Mouse (Mus musculus): Measurements from ENCODE around the gene Kctd20. TPM values are rescaled to one million over a fixed set of nuclear protein-coding genes. Genes with fewer than 3 reads are reported as not detected.

Kctd20 gene
- polyA plus RNA-seq, 1 experiment from 2014 or later, result 111 TPM

Other genes starting within 250 kb of the Kctd20 start
- gene AC170998.1, start 225.9 kb upstream of the Kctd20 start, polyA plus RNA-seq (2016; fragmentation: Nextera tagmentation; extraction: Ambion mirVana), result 2.6 and 4.3 TPM in 2 replicates
- gene Mapk13, start 182.7 kb upstream of the Kctd20 start, polyA plus RNA-seq (2016; fragmentation: Nextera tagmentation; extraction: Ambion mirVana), result 8.4 and 8.7 TPM in 2 replicates
- gene Brpf3, start 150.9 kb upstream of the Kctd20 start, polyA plus RNA-seq (2016; fragmentation: Nextera tagmentation; extraction: Ambion mirVana), result 8.9 and 12.0 TPM in 2 replicates
- gene Pnpla1, start 93.5 kb upstream of the Kctd20 start, polyA plus RNA-seq (2016; fragmentation: Nextera tagmentation; extraction: Ambion mirVana), result not detected in 2 replicates
- 0.02 and 0.11 TPM in 2 replicates for gene 4930539E08Rik, start 36.6 kb upstream of the Kctd20 start, polyA plus RNA-seq (2016; fragmentation: Nextera tagmentation; extraction: Ambion mirVana)
- gene Pxt1, start 8.1 kb upstream of the Kctd20 start, polyA plus RNA-seq (2016; fragmentation: Nextera tagmentation; extraction: Ambion mirVana), result not detected in 2 replicates
- gene Stk38, start 56.0 kb downstream of the Kctd20 start, polyA plus RNA-seq (2016; fragmentation: Nextera tagmentation; extraction: Ambion mirVana), result 117 and 119 TPM in 2 replicates
- 884 TPM in 2 replicates for gene Srsf3, start 80.7 kb downstream of the Kctd20 start, polyA plus RNA-seq (2016; fragmentation: Nextera tagmentation; extraction: Ambion mirVana)
- gene Cdkn1a, start 139.0 kb downstream of the Kctd20 start, polyA plus RNA-seq (2016; fragmentation: Nextera tagmentation; extraction: Ambion mirVana), result 14.0 and 16.8 TPM in 2 replicates
- gene Rab44, start 162.2 kb downstream of the Kctd20 start, polyA plus RNA-seq (2016; fragmentation: Nextera tagmentation; extraction: Ambion mirVana), result 0.20 and 0.25 TPM in 2 replicates

Measured in forebrain, embryonic 10.5 days (tissue).